Mouse (Mus musculus) cortical plate, adult 2 months (tissue): ENCODE measurements around the gene Nckap5.

Experiments used
- CTCF ChIP-seq: fragments of 200-500 bp; IDR thresholded peaks from 2 replicates; pipeline ENCODE4 v1.5.1; 2011; ENCODE audit warnings: mild to moderate bottlenecking, control low read depth, low read length; ENCODE audit not compliant: insufficient read depth; ENCODE audit errors: extremely low read depth
- POLR2A ChIP-seq: fragments of 200-500 bp; IDR thresholded peaks from 2 replicates; pipeline ENCODE4 v1.6.1; 2011; ENCODE audit warnings: mild to moderate bottlenecking, low read length, control low read depth; ENCODE audit not compliant: insufficient read depth; ENCODE audit errors: extremely low read depth

GRCm38 (mm10) chr1:126830031-126830927, at the start of gene Nckap5:
- TF ChIP-seq POLR2A, result no peak
- no peak for TF ChIP-seq CTCF
